Comparison of ENCODE assay signal across 8 mouse cellular contexts in genomic region chr15:79271124-79271746, GRCm38 (mm10). TPM values are rescaled to one million over a fixed set of nuclear protein-coding genes. Genes with fewer than 3 reads are reported as not detected.
DNase-seq lines count a peak whose midpoint lies in the region; ATAC-seq and TF ChIP-seq lines count a peak whose summit lies in the region.

No protein-coding gene starts in this region.

- H3K4me1 ChIP-seq in heart, embryonic 13.5 days = peaks cover 10% of the 10 kb centered on the region
- H3K4me1 ChIP-seq in limb, embryonic 14.5 days (ENCODE audit: control insufficient read depth, insufficient read depth, low read length) = peaks cover 6% of the 10 kb centered on the region; the same call in 1 of the 2 replicates
- H3K4me1 ChIP-seq in midbrain, embryonic 14.5 days (ENCODE audit: control insufficient read depth, insufficient read depth, low read length) = peaks cover 12% of the 10 kb centered on the region; the same call in 1 of the 2 replicates
- H3K4me1 ChIP-seq in thymus, adult 2 months (replicated peaks; ENCODE audit: control insufficient read depth, insufficient read depth, low read length) = peaks cover 10% of the 10 kb centered on the region

- peak overlapping the region; percentile 46 for H3K4me3 ChIP-seq in heart, embryonic 13.5 days
- H3K4me3 ChIP-seq in limb, embryonic 14.5 days (replicated peaks; ENCODE audit: low read length) = peak overlapping the region; percentile 28
- peak overlapping the region; percentile 37 for H3K4me3 ChIP-seq in midbrain, embryonic 14.5 days (replicated peaks; ENCODE audit: low read depth, low read length)
- peak overlapping the region; percentile 44 for H3K4me3 ChIP-seq in thymus, adult 2 months (ENCODE audit: control insufficient read depth, insufficient read depth, low read length)

- H3K36me3 ChIP-seq in heart, embryonic 13.5 days = no peaks in the 10 kb centered on the region
- H3K36me3 ChIP-seq in limb, embryonic 14.5 days (ENCODE audit: control insufficient read depth, insufficient read depth, low read length) = no peaks in the 10 kb centered on the region
- H3K36me3 ChIP-seq in midbrain, embryonic 14.5 days (ENCODE audit: control insufficient read depth, insufficient read depth, low read length) = no peaks in the 10 kb centered on the region
- H3K36me3 ChIP-seq in thymus, adult 2 months (ENCODE audit: control insufficient read depth, insufficient read depth, low read length) = no peaks in the 10 kb centered on the region

- WGBS in heart, embryonic 13.5 days = 13% methylated on average over 17 of the region's 17 CpGs
- 15% methylated on average over 17 of the region's 17 CpGs for WGBS in limb, embryonic 14.5 days
- 11% methylated on average over 17 of the region's 17 CpGs for WGBS in midbrain, embryonic 14.5 days
- 20% methylated on average over 17 of the region's 17 CpGs for WGBS in thymus, adult 2 months

- peak; percentile 48 for DNase-seq in gastrocnemius, postnatal 14 days
- no peak for DNase-seq in gastrocnemius, postnatal 36 days
- DNase-seq in CD4-positive, CD25-positive, alpha-beta regulatory T cell, adult 2 months (ENCODE audit: low read depth, low spot score) = peak; percentile 88
- DNase-seq in brain, embryonic 14.5 days (ENCODE audit: low read depth) = peak; percentile 58
- no peak for DNase-seq in limb, embryonic 14.5 days (ENCODE audit: low spot score)
- peak; percentile 77 for DNase-seq in midbrain, embryonic 14.5 days
- DNase-seq in thymus, adult 2 months = peak; percentile 66

- TF ChIP-seq POLR2A in brain, embryonic 14.5 days (IDR thresholded peaks at IDR 0.05; ENCODE audit: borderline replicate concordance, extremely low read depth, insufficient read depth, insufficient read length, poor library complexity, severe bottlenecking) = no peak
- no peak for TF ChIP-seq POLR2A in limb, embryonic 14.5 days (IDR thresholded peaks at IDR 0.05; ENCODE audit: borderline replicate concordance, extremely low read depth, insufficient read depth, insufficient read length)
- 0 out of 2 replicates have a peak, but pooled peaks have one; percentile 28 for TF ChIP-seq POLR2A in thymus, adult 2 months (IDR thresholded peaks at IDR 0.05; ENCODE audit: control insufficient read depth, extremely low read depth, insufficient read depth, low read length, poor library complexity)

- no peaks in the 10 kb centered on the region for H3K9me3 ChIP-seq in heart, embryonic 13.5 days
- no peaks in the 10 kb centered on the region for H3K9me3 ChIP-seq in limb, embryonic 14.5 days (ENCODE audit: control insufficient read depth, low read length)
- H3K9me3 ChIP-seq in midbrain, embryonic 14.5 days (ENCODE audit: control insufficient read depth, low read length) = no peaks in the 10 kb centered on the region

- ATAC-seq in heart, embryonic 13.5 days (ENCODE audit: extremely low read depth, insufficient number of reproducible peaks, low FRiP score, low TSS enrichment) = no peak
- no peak for ATAC-seq in limb, embryonic 14.5 days (ENCODE audit: low FRiP score, low read depth)
- ATAC-seq in midbrain, embryonic 14.5 days (ENCODE audit: low FRiP score, low TSS enrichment) = no peak; the same call in 1 of the 2 replicates

- peak; percentile 74 for TF ChIP-seq CTCF in brain, embryonic 14.5 days (IDR thresholded peaks at IDR 0.05; ENCODE audit: borderline replicate concordance, extremely low read depth, insufficient read depth, insufficient read length)
- peak; percentile 89 for TF ChIP-seq CTCF in thymus, adult 2 months (IDR thresholded peaks at IDR 0.05; ENCODE audit: borderline replicate concordance, control insufficient read depth, extremely low read depth, insufficient read depth, low read length, poor library complexity)

- H3K9ac ChIP-seq in heart, embryonic 13.5 days = peak overlapping the region; percentile 79
- no peak overlapping the region for H3K9ac ChIP-seq in limb, embryonic 14.5 days (ENCODE audit: low read depth, low read length, severe bottlenecking)
- H3K9ac ChIP-seq in midbrain, embryonic 14.5 days (replicated peaks; ENCODE audit: low read length) = peak overlapping the region; percentile 48; the same call in 1 of the 2 replicates

- no peak overlapping the region for H3K27ac ChIP-seq in heart, embryonic 13.5 days (replicated peaks)
- no peak overlapping the region for H3K27ac ChIP-seq in limb, embryonic 14.5 days (replicated peaks; ENCODE audit: low read depth, low read length)
- H3K27ac ChIP-seq in midbrain, embryonic 14.5 days (replicated peaks; ENCODE audit: low read depth, low read length) = no peak overlapping the region
- peak overlapping the region; percentile 82; the same call in 1 of the 2 replicates for H3K27ac ChIP-seq in thymus, adult 2 months (ENCODE audit: control insufficient read depth, insufficient read depth, low read length)

- peak overlapping the region; percentile 78 for H3K4me2 ChIP-seq in heart, embryonic 13.5 days
- peak overlapping the region; percentile 53 for H3K4me2 ChIP-seq in limb, embryonic 14.5 days (replicated peaks; ENCODE audit: low read depth, low read length, severe bottlenecking)
- peak overlapping the region; percentile 82 for H3K4me2 ChIP-seq in midbrain, embryonic 14.5 days (ENCODE audit: low read length)

- peaks cover 46% of the 10 kb centered on the region for H3K27me3 ChIP-seq in heart, embryonic 13.5 days (replicated peaks)
- peaks cover 14% of the 10 kb centered on the region; the same call in 1 of the 2 replicates for H3K27me3 ChIP-seq in limb, embryonic 14.5 days (ENCODE audit: control insufficient read depth, insufficient read depth, low read length)
- H3K27me3 ChIP-seq in midbrain, embryonic 14.5 days (ENCODE audit: control insufficient read depth, insufficient read depth, low read length) = no peaks in the 10 kb centered on the region
- H3K27me3 ChIP-seq in thymus, adult 2 months (ENCODE audit: control insufficient read depth, insufficient read depth, low read length) = no peaks in the 10 kb centered on the region

- intact Hi-C loops in gastrocnemius, postnatal 14 days (cut with DNase I; ENCODE audit: low total_unique reads) = loop anchor here (10.0 kb wide), 1 partner anchor 74 kb away; the partner anchor contains the start of gene Maff
- intact Hi-C loops in gastrocnemius, postnatal 36 days (cut with DNase I) = no loop called here

RNA-seq across cellular contexts. Expression of gene Baiap2l2, which starts 14.1 kb away (rescaled TPM):
- total RNA-seq in gastrocnemius, postnatal 14 days (2021) = 1 to 10 TPM in 1 of 2 experiments, under 1 TPM in 1; 0.69 to 4.0 TPM
- 1 to 10 TPM; 1.0 to 1.5 TPM for total RNA-seq in gastrocnemius, postnatal 36 days (2021)
- 1.8 and 2.9 TPM in 2 replicates for polyA plus RNA-seq in brain, embryonic 14.5 days (2012; rRNA removed)
- polyA plus RNA-seq in heart, embryonic 13.5 days (2015; fragmentation: Nextera tagmentation; extraction: Ambion mirVana) = 10.6 and 12.4 TPM in 2 replicates
- 11.7 TPM in 2 replicates for polyA plus RNA-seq in limb, embryonic 14.5 days (2012; rRNA removed)
- 8.5 and 10.9 TPM in 2 replicates for polyA plus RNA-seq in limb, embryonic 14.5 days (2014; fragmentation: Nextera tagmentation; extraction: Ambion mirVana)
- polyA plus RNA-seq in midbrain, embryonic 14.5 days (2014; fragmentation: Nextera tagmentation; extraction: Ambion mirVana) = 1.9 and 2.0 TPM in 2 replicates
- polyA plus RNA-seq in thymus, adult 2 months (2012; rRNA removed) = 0.68 and 2.9 TPM in 2 replicates

RNA-seq across cellular contexts. Expression of gene Slc16a8, which starts 16.7 kb away (rescaled TPM):
- under 1 TPM; 0.12 to 0.38 TPM for total RNA-seq in gastrocnemius, postnatal 14 days (2021)
- total RNA-seq in gastrocnemius, postnatal 36 days (2021) = under 1 TPM in 1 of 2 experiments, not detected in 1; 0.18 TPM
- polyA plus RNA-seq in brain, embryonic 14.5 days (2012; rRNA removed) = 0.37 and 0.50 TPM in 2 replicates
- 0.27 and 0.34 TPM in 2 replicates for polyA plus RNA-seq in heart, embryonic 13.5 days (2015; fragmentation: Nextera tagmentation; extraction: Ambion mirVana)
- 0.16 and 0.35 TPM in 2 replicates for polyA plus RNA-seq in limb, embryonic 14.5 days (2012; rRNA removed)
- polyA plus RNA-seq in limb, embryonic 14.5 days (2014; fragmentation: Nextera tagmentation; extraction: Ambion mirVana) = 0.51 and 0.66 TPM in 2 replicates
- polyA plus RNA-seq in midbrain, embryonic 14.5 days (2014; fragmentation: Nextera tagmentation; extraction: Ambion mirVana) = 0.28 and 0.34 TPM in 2 replicates
- polyA plus RNA-seq in thymus, adult 2 months (2012; rRNA removed) = 0.15 TPM in 1 of 2 replicates, not detected in the other

RNA-seq across cellular contexts. Expression of gene Gm49486, which starts 42.0 kb away (rescaled TPM):
- total RNA-seq in gastrocnemius, postnatal 14 days (2021) = under 1 TPM; 0.29 to 0.38 TPM
- under 1 TPM in 1 of 2 experiments, not detected in 1; 0.46 TPM for total RNA-seq in gastrocnemius, postnatal 36 days (2021)
- polyA plus RNA-seq in brain, embryonic 14.5 days (2012; rRNA removed) = 1.9 and 2.5 TPM in 2 replicates
- polyA plus RNA-seq in heart, embryonic 13.5 days (2015; fragmentation: Nextera tagmentation; extraction: Ambion mirVana) = 0.35 and 0.78 TPM in 2 replicates
- 1.5 and 2.6 TPM in 2 replicates for polyA plus RNA-seq in limb, embryonic 14.5 days (2012; rRNA removed)
- polyA plus RNA-seq in limb, embryonic 14.5 days (2014; fragmentation: Nextera tagmentation; extraction: Ambion mirVana) = 0.89 and 1.2 TPM in 2 replicates
- polyA plus RNA-seq in midbrain, embryonic 14.5 days (2014; fragmentation: Nextera tagmentation; extraction: Ambion mirVana) = 1.6 TPM in 2 replicates
- 0.11 and 0.24 TPM in 2 replicates for polyA plus RNA-seq in thymus, adult 2 months (2012; rRNA removed)

RNA-seq across cellular contexts. Expression of gene Pick1, which starts 42.3 kb away (rescaled TPM):
- total RNA-seq in gastrocnemius, postnatal 14 days (2021) = 10 to 100 TPM; 22.3 to 26.3 TPM
- total RNA-seq in gastrocnemius, postnatal 36 days (2021) = 10 to 100 TPM; 26.9 to 30.9 TPM
- polyA plus RNA-seq in brain, embryonic 14.5 days (2012; rRNA removed) = 102 and 109 TPM in 2 replicates
- polyA plus RNA-seq in heart, embryonic 13.5 days (2015; fragmentation: Nextera tagmentation; extraction: Ambion mirVana) = 32.4 and 33.4 TPM in 2 replicates
- polyA plus RNA-seq in limb, embryonic 14.5 days (2012; rRNA removed) = 82.4 and 82.6 TPM in 2 replicates
- 23.3 and 25.7 TPM in 2 replicates for polyA plus RNA-seq in limb, embryonic 14.5 days (2014; fragmentation: Nextera tagmentation; extraction: Ambion mirVana)
- 47.7 and 74.3 TPM in 2 replicates for polyA plus RNA-seq in midbrain, embryonic 14.5 days (2014; fragmentation: Nextera tagmentation; extraction: Ambion mirVana)
- polyA plus RNA-seq in thymus, adult 2 months (2012; rRNA removed) = 27.1 and 27.7 TPM in 2 replicates

RNA-seq across cellular contexts. Expression of gene Pla2g6, which starts 57.0 kb away (rescaled TPM):
- 1 to 10 TPM; 9.0 to 9.8 TPM for total RNA-seq in gastrocnemius, postnatal 14 days (2021)
- 10 to 100 TPM; 15.2 to 16.1 TPM for total RNA-seq in gastrocnemius, postnatal 36 days (2021)
- polyA plus RNA-seq in brain, embryonic 14.5 days (2012; rRNA removed) = 98.9 and 153 TPM in 2 replicates
- 12.2 and 12.7 TPM in 2 replicates for polyA plus RNA-seq in heart, embryonic 13.5 days (2015; fragmentation: Nextera tagmentation; extraction: Ambion mirVana)
- 21.8 and 27.2 TPM in 2 replicates for polyA plus RNA-seq in limb, embryonic 14.5 days (2012; rRNA removed)
- polyA plus RNA-seq in limb, embryonic 14.5 days (2014; fragmentation: Nextera tagmentation; extraction: Ambion mirVana) = 12.7 and 14.7 TPM in 2 replicates
- 26.0 and 28.2 TPM in 2 replicates for polyA plus RNA-seq in midbrain, embryonic 14.5 days (2014; fragmentation: Nextera tagmentation; extraction: Ambion mirVana)
- 65.2 and 71.4 TPM in 2 replicates for polyA plus RNA-seq in thymus, adult 2 months (2012; rRNA removed)

Comparison
In these comparisons a context has a peak if more than half of its experiments do, and no peak if none do; other contexts are left out.
1. DNase-seq: peak in gastrocnemius, postnatal 14 days (single experiment), CD4-positive, CD25-positive, alpha-beta regulatory T cell, adult 2 months (single experiment), brain, embryonic 14.5 days (single experiment), midbrain, embryonic 14.5 days (single experiment) and thymus, adult 2 months (single experiment); none in gastrocnemius, postnatal 36 days (0 of 2) and limb, embryonic 14.5 days (single experiment).
2. Peak in every context shown above with its lines, with median percentiles within 50 percentile points of each other: H3K4me2 ChIP-seq and H3K4me3 ChIP-seq.